Mouse (Mus musculus) embryonic stem cell, embryonic (primary cell): ENCODE results near the gene Kcnt2.

Experiments
- CTCF ChIA-PET, 4 experiments: fragments of 300-600 bp in 2 of 4; fragments of 350-600 bp in 2 of 4; sonication (Branson Sonifier 250); formaldehyde crosslinking; loops; one replicate each; lab custom pipeline; 2022; ENCODE audit warnings: inconsistent platforms in 2 of 4; lab: Charles Lee
- POLR2A ChIA-PET, 4 experiments: fragments of 300-600 bp in 2 of 4; fragments of 350-600 bp in 2 of 4; sonication (Branson Sonifier 250); formaldehyde crosslinking; loops; one replicate each; lab custom pipeline; 2022; ENCODE audit warnings: antibody characterized with exemption in 4 of 4, inconsistent platforms in 1 of 4; lab: Charles Lee

The Kcnt2 gene

DNA sequence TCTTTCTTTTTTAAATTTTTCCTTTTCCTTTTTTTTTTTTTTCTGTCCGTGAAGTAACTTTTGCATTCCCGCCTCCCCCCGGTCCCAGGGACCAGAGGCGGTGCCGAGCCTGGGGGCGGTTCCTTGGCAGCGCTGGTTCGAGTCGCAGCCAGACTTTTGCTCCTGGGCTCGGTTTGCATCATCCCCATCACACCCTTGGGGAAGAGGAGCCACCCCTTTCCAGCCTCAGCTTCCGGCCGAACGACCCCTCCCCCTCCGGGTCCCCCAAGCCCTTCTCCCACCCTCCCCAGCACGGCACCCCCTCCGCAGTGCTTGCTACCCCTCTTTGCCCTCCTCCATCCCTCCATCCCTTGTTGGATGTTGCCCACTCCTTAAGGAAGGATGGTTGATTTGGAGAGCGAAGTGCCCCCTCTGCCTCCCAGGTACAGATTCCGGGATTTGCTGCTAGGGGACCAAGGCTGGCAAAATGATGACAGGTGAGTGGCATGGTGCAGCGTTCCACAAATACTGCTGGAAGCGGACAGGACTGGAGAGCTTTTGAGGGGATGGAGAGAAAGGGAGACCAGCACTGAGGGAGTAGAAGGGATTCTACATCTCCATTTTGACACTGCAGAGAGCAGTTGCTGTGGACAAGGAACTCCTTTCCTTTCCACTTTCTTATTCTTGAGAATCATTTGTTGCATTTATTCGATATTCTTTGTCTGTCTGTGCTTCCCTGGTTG, at the start of gene Kcnt2:
Gene Kcnt2, plus strand, starts transcription at position 283 of the 722 bp plus-strand sequence.
- CTCF ChIA-PET: no interaction called here
- POLR2A ChIA-PET: interaction anchor here in 3 of 4 experiments (0.6 to 1.7 kb wide), 15 partner anchors 9 to 338 kb away, joined by 3 to 9 read pairs (median 3); no protein-coding TSS in a partner anchor

DNA sequence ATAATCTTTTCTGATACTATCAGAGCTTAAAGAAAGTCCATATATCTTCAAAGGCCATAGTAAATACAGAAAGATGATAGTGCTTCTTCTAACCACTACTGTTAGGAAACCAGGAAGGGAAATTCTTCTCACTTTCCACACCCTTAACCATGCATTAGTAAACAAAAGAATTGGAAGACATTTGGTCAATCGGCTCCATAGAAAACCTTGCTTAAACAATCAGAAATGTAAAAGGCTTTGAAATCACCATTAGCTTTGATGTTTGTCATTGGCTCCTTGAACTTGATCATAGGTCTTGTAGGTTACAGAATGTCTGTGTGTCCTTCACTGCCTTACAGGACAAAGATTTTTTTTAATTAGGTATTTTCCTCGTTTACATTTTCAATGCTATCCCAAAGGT, 40.6 kb upstream of the Kcnt2 start:
- ChIA-PET POLR2A (interaction anchor here in 3 of 4 experiments (0.7 to 1.6 kb wide), 5 partner anchors 17 to 40 kb away, joined by 3 to 10 read pairs (median 6); partner anchors contain the start of gene Kcnt2 (in 1 of the 3)), CTCF (interaction anchor here in 1 of 4 experiments (0.8 kb wide), 1 partner anchor 34 kb away, joined by 3 read pairs; no protein-coding TSS in a partner anchor)

DNA sequence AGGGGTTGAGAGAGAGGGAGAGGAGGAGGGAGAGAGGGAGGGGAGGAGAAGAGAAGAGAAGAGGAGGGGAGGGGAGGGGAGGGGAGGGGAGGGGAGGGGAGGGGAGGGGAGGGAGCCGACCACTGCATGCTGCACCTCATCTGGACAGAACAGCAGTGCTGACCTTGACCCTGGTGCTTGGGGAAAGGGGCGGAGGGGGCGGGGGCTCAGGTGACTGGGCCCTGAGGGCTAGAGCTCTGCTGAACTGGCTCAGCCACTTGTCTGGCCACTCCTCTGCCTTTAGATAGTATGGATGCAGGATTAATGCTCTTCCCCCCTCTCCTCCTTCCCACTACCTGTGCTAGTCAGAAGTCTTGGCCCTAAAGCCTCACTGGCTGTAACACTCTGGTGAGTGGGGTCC, 20.7 kb upstream of the Kcnt2 start:
- ChIA-PET POLR2A (interaction anchor here in 3 of 4 experiments (0.6 to 2.5 kb wide), 5 partner anchors 20 to 37 kb away, joined by 6 to 10 read pairs (median 6); partner anchors contain the start of gene Kcnt2 (in 1 of the 3)), CTCF (interaction anchor here in 1 of 4 experiments (1.0 kb wide), 1 partner anchor 10 kb away, joined by 3 read pairs; no protein-coding TSS in a partner anchor)

DNA sequence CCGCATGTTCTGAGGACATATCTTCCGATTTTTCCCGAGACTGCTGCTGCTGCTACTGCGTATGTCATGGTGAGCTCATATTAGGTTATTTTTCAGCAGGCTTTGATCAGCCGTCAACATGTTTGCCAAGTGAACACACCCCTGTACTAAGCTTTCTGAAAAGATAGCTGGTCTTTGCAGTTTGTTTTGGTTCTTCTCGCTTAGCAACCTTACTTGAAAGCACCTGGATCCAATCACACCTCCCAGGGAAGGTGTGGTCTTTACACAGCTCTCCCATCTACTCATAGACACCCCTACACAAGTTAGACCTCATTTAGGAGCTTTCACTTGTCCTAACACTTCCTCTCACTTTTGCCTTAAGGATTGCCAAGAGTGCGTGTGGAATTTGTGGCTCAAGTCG, 19.3 kb upstream of the Kcnt2 start:
- POLR2A ChIA-PET: no interaction called here
- CTCF ChIA-PET: no interaction called here

DNA sequence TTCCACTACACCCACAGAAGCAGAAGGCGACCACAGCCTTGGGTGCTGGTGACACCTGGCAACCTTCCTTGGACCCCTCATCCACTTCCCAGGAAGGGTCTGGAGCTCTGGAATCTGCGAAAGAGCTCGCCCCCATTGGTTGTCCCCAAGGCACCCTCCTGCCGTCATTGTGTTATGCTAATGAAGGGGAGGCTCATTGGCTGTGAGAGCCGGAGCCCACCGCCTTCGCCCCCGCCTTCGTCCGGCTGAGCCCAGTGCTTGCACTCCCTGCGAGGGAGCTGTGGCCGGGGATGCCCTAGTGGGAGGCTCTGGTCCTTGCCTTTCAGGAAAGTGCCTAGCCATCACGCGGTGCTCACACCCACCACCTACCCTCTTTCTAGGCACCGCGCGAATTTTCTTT, 493 bp upstream of the Kcnt2 start:
- ChIA-PET POLR2A (interaction anchor here in 3 of 4 experiments (0.6 to 1.7 kb wide), 18 partner anchors 9 to 338 kb away, joined by 3 to 9 read pairs (median 3); no protein-coding TSS in a partner anchor), CTCF (interaction anchor here in 1 of 4 experiments (0.6 kb wide), 1 partner anchor 184 kb away, joined by 3 read pairs; no protein-coding TSS in a partner anchor)

DNA sequence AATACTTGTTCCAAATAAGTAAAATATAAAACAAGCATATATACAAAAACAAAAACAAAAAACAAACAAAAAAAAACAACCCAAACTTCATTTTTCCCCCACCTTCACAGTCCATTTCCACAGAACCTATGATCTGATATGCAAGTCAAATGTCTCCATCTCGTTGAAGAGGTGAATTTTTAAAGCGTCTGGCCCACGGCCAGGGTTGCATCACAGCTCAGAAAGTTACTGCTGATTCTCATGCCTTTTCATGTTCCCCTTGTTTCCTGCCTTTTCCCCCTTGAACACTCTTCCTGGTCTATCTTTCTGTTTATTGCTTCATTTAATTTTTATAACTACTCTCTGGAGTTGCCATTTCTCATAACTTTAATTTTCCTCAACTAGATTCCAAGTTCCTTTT, 18.7 kb downstream of the Kcnt2 start:
- POLR2A ChIA-PET: interaction anchor here in 2 of 4 experiments (0.6 to 0.7 kb wide), 4 partner anchors 18 to 1167 kb away, joined by 3 to 5 read pairs (median 4); no protein-coding TSS in a partner anchor
- CTCF ChIA-PET: no interaction called here

DNA sequence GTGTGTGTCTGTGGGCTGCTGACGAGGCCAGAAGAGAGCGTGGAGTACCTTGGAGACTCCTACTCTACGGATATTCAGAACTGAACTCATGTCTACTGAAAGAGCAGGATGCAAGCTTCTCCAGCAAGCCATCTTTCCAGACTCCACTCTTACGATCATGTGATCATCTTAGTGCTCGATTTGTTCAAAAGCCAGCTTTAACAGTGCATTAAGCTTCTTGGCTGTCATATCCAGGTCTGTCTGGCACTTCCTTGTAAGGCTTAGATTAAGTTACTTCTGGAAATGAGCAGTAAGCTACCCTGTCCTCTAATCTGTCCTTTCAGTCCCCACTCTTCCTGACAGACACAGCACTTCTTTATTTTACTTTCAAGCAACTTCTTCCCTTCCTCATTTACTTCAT, 20.1 kb downstream of the Kcnt2 start:
- ChIA-PET CTCF (no interaction called here), POLR2A (no interaction called here)

DNA sequence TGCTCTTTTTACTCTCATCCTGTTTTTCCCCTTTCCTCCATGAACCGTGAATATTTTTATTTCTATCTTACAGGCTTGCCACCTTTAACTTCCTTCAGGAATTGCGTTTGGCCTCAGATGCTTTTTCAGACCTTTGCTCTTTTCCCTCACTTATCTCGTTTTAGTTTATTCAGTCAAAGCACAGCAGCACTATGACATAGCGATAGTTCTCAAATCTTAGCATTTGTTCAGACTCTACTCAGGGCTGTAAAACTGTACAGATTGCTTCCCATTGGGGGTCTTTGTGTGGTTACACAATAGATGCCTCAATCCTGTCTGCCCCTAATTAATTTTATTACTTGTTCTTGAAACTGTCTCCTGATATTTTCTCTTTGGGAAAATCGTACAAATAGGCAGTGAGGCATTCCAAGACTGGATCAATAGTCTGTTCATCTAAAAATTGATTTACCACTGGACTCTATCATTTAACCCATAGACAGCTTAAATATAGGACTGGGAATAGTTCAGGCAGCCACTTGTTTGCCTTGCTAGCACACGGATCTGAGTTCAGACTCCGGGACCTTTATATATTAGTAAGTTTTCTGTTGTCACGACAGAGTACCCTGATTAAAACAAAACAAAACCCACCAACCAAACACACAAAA, 20.8 kb downstream of the Kcnt2 start:
- ChIA-PET CTCF (no interaction called here), POLR2A (no interaction called here)

DNA sequence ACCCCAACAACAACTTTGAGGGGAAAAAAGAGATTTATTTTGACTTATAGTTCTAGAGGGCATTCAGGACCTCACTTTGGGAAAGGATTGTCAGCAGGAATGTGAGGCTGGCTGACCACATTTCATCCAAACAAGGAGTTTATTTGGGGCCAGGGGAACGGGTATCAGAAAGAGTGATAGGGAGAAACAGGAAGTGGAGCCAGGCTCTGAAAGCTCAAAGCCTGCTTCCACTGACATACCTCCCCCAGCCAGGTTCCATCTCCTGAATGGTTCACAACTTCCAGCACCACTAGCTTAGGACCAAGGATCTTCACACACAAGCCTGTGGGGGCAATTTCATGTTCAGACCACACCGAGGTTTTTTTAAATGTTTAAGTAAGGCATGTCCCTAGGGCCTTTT, 21.3 kb downstream of the Kcnt2 start:
- ChIA-PET CTCF (no interaction called here), POLR2A (no interaction called here)

DNA sequence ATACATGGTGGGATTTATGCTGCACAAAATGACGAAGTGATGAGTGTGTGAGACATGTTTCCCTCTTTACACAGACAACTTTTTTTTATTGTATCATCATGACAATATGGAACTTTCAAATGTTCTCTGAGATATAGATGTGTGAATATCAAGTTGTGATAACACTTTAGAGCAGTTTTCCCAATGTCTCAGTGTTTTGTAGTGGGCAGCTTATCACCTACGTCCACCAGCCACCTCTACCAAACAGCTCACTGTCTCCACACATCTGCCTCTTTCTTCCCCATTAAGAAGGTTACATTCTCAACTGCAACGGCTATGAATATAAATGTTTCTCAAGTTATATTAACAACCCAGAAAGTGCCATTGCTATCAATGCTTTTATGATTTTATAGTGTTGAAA, 27.7 kb downstream of the Kcnt2 start:
- POLR2A ChIA-PET: no interaction called here
- CTCF ChIA-PET: no interaction called here

DNA sequence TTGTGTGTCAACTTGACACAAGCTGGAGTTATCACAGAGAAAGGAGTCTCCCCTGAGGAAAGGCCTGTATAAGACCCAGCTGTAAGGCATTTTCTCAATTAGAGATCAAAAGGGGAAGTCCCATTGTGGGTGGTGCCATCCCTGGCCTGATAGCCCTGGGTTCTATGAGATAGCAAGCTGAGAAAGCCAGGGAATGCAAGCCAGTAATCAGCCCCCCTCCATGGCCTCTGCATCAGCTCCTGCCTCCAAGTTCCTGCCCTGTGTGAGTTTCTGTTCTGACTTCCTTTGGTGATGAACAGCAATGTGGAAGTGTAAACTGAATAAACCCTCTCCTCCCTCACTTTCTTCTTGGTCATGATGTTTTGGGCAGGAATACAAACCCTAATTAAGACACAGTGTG, 29.9 kb downstream of the Kcnt2 start:
- POLR2A ChIA-PET: no interaction called here
- CTCF ChIA-PET: no interaction called here

DNA sequence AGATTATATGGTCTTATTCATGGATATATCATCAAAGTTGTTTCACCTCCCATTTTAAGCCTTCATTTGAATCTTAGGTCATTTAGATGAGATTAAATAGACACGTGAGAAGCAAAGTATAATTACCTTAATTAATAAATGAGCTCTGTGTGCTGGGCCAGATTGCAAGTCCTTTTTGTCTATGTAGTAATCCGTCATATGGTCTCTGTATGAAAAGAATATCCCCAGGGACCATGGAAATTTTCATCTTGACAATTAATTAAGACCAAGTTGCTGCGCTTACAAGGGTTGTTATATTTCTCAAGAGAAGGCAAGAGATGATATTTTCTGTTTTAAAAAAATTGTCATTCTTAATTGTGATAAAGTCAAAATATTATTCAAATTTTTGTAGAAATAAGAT, 47.2 kb downstream of the Kcnt2 start:
- ChIA-PET POLR2A (no interaction called here), CTCF (no interaction called here)

DNA sequence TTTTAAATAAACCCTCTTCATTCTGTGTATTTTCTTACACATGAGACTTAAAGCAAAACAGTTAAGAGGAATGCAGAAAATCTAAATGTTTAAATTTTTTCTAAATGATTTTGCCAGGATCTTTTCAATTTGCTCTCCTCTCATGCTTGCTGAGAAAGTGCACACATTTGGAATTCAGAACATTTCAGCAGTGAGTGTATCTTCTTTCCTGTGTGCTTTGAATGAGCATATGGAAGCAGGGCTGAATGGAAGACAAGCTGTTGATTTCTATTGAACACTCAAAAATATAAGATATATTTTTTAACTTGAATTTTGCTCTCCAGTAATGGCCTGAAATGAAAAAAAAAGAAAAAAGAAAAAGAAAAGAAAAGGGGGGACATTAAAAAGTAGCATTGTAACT, 49.5 kb downstream of the Kcnt2 start:
- ChIA-PET CTCF (no interaction called here), POLR2A (no interaction called here)

DNA sequence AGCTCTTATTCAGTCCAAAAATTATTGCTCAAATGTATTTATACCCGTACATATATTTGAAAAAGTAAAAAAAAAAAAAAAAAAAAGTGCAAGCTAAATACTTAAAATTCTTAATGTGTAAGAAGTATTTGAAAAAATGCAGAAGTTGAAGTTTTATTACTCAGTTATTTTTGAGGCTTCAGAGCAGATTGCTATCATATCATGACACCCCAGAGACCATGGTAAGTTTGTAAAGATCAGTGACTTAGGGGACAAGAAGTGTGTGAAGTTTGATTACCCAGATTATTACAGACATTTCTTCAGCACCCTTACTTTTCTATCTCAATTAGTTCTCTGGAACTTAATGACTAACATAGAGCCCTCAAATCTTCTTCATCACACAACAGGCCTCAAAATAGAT, 58.3 kb downstream of the Kcnt2 start:
- ChIA-PET POLR2A (interaction anchor here in 1 of 4 experiments (0.6 kb wide), 1 partner anchor 1462 kb away, joined by 3 read pairs; no protein-coding TSS in a partner anchor), CTCF (no interaction called here)

DNA sequence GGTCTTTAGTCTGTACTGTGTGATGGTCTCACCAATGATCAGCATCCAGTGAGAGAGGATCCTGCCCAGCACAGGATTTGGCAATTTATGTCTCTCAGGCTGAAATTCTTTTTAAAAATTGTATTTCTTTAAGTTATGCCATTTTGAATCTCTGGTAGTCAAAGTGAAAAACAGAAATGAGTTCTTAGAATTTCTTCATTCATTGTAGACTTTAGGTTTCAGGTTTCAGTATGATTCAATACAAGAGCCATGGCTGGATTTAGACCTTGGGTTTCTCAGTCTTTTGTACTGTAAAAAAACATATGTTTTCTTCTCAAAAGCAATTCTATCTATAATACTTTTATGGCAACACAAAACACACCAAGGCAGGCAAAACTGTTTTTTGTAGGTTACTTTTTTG, 59.4 kb downstream of the Kcnt2 start:
- ChIA-PET POLR2A (no interaction called here), CTCF (no interaction called here)

DNA sequence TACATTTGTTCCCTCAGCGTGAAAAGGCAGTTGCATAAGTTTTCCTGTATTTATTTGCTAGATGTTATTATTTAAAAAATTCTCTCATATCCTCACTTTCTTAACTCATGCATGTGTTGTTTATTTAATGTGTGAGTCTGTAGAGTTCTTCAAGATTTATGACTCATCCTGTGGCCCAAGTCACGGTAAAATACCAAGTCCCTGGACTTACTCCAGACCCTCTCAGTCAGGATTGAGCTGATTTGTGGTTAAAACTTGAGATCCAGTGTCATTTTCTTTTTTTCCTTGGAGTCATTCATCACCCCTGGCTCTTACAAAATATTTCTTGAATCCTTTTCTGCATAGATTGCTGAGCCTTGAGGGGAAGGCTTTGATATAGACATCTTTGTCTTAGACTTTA, 60.4 kb downstream of the Kcnt2 start:
- POLR2A ChIA-PET: no interaction called here
- CTCF ChIA-PET: no interaction called here

DNA sequence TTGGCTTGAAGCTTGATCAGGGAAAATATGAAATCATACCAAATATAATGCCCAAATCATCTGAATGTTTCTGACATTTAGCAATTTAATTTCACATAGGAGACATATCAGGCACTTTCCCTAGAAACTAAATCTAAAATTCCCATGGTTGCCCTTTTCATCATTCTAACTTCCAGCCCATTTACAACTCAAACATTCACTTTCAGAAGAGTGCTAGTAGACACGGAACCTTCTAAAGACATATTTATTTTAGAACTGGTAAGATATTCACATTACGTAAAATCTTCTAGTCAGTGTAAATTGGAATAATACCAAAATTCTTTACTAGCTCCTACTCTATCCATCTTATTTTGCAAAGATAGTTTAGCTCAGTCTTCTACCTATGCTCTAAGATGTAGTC, 64.8 kb downstream of the Kcnt2 start:
- ChIA-PET CTCF (interaction anchor here in 1 of 4 experiments (0.6 kb wide), 1 partner anchor 1937 kb away, joined by 4 read pairs; no protein-coding TSS in a partner anchor), POLR2A (no interaction called here)

DNA sequence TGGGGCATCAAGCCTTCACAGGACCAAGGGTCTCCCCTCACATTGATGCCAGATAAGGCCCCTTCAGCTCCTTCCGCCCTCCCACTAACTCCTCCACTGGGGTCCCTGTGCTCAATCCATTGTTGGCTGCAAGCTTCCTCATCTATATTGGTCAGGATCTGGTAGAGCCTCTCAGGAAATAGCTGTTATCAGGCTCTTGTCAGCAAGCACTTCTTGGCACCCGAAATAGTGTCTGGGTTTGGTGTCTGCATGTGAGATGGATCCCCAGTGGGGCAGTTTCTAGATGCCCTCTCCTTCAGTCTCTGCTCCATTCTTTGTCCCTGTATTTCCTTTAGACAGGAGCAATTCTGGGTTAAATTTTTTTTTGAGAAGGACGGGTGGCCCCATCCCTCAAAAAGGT, 79.1 kb downstream of the Kcnt2 start:
- ChIA-PET CTCF (no interaction called here), POLR2A (no interaction called here)

DNA sequence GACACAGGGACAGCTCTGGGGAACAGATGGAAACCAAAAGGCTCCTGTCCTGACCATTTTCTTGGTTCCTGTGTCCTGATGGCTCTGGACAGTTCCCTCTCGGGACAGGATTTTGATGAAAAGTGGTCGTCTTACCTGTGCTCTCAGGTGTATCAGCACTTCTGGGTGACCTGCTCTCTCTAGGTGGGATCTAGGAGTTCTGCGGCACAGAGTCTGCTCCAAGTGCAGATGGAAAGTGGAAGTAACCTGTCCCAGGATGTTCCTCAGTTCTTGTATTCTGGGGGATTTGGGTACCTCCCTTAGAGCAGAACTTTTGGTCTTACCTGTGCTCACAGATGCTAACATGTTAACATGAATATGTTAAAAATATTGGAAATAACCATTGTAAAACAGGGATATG, 80.8 kb downstream of the Kcnt2 start:
- CTCF ChIA-PET: no interaction called here
- POLR2A ChIA-PET: interaction anchor here in 1 of 4 experiments (0.6 kb wide), 1 partner anchor 30 kb away, joined by 4 read pairs; no protein-coding TSS in a partner anchor

DNA sequence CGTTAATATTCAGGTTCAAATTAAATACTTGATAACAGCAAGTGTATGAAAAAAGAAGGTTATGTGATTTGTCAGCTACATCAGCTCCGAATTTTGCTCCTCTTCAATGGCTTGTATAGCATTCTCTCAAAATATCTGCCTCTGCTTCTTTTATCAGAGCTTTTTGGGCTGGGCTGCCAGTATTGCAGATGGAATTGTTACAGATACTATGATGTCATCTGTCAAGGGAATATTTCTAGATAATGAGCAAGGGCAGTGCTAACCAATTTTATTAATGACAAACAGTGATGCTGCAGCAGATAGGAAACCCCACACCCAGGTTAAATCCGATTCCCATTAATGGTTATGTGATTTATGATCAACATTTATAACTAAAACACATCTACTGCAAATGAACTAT, 87.7 kb downstream of the Kcnt2 start:
- POLR2A ChIA-PET: no interaction called here
- CTCF ChIA-PET: no interaction called here
